Mouse (Mus musculus): ENCODE results near the gene Kmt2e.

GRCm38 (mm10) chr5:23521645-23522044 lies 87.4 kb downstream of the Kmt2e start:
- TF ChIP-seq CTCF (IDR thresholded peaks at IDR 0.05; ENCODE audit: extremely low read depth, insufficient read depth, low read length) (no peak), POLR2A (IDR thresholded peaks at IDR 0.05; ENCODE audit: extremely low read depth, insufficient read depth, low read length) (no peak)
